ENCODE assay signal across 8 mouse cellular contexts in the genomic region with DNA sequence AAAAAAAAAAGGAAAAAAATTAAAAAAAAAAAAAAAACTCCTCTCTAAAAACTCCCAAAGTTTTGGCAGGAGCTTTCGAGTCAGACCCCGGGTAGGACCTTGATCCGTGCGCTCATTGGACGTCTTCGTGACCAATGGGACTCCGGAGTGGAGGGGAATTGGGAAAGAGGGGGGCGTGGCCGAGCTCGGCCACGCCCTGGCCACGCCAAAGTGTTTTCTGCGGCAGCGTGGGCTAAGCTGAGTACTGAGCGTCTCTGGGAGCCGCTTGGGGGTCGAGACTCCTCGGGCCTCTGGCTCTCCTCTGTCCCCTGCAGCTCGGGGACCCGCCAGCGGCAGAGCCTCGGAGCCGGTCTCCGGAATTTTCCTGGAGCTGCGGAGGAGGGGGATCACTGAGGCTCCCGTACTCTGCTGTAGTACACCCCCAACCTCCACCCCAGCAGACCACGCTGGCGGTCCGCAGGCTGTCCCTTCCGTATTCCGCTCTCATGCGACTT. TPM values are rescaled to one million over a fixed set of nuclear protein-coding genes. Genes with fewer than 3 reads are reported as not detected.
DNase-seq lines count a peak whose midpoint lies in the region; ATAC-seq and TF ChIP-seq lines count a peak whose summit lies in the region.

A gene (minus strand): TSS at position 64 of the 494 bp plus-strand sequence.

- no peak for TF ChIP-seq POLR2A in CH12.LX (IDR thresholded peaks at IDR 0.05; ENCODE audit: low read depth, low read length)

- peak within 1 kb of the TSS; percentile 41 to 71 (median 69) for H3K4me3 ChIP-seq in CH12.LX (replicated peaks in 1 of 3; ENCODE audit: low read depth in 2 of 3, low read length in 2 of 3, poor library complexity in 1 of 3)
- H3K4me3 ChIP-seq in stomach, embryonic 14.5 days (ENCODE audit: low read depth, low read length): peak within 1 kb of the TSS; percentile 57

- no peak within 1 kb of the TSS for H3K27ac ChIP-seq in CH12.LX (ENCODE audit: insufficient read depth, low read depth)
- H3K27ac ChIP-seq in stomach, embryonic 14.5 days (ENCODE audit: low read length): peak within 1 kb of the TSS; percentile 86

- peak; percentile 84 for DNase-seq in CH12.LX (ENCODE audit: extremely low read depth)
- peak; percentile 62 for DNase-seq in adrenal gland, adult 8-10 months
- peak; percentile 61 for DNase-seq in fibroblast of lung, adult 2 months (ENCODE audit: low read depth)
- peak; percentile 78 to 83 for DNase-seq in heart, postnatal 10 days
- DNase-seq in large intestine, adult 2 months (ENCODE audit: low read depth, low spot score): no peak
- peak; percentile 93 for DNase-seq in mesoderm, embryonic 11.5 days (ENCODE audit: low read depth, low spot score)
- DNase-seq in layer of hippocampus, postnatal 36 days: no peak

- dilution Hi-C loops in CH12.LX (cut with MboI; ENCODE audit: extremely low pct_ligation_motif_present, extremely low pct_unique_long_range_greater_than_20kb, low sequenced_read_pairs): no loop called here

- H3K9me3 ChIP-seq in CH12.LX (replicated peaks; ENCODE audit: low read length): no peaks in the 10 kb centered on the region
- no peaks in the 10 kb centered on the region for H3K9me3 ChIP-seq in stomach, embryonic 14.5 days (ENCODE audit: control insufficient read depth, low read depth, low read length)

- peak; percentile 82; the same call in 1 of the 2 replicates for ATAC-seq in stomach, embryonic 14.5 days (ENCODE audit: insufficient number of reproducible peaks, insufficient read depth, low FRiP score, low read depth)

- H3K79me2 ChIP-seq in CH12.LX (replicated peaks; ENCODE audit: control insufficient read depth, extremely low read depth, insufficient read depth, poor library complexity, severe bottlenecking): no peaks in the 10 kb centered on the region

- H3K36me3 ChIP-seq in CH12.LX (replicated peaks in 1 of 2; ENCODE audit: control insufficient read depth in 1 of 2, insufficient read depth in 1 of 2, low read length in 1 of 2): peaks cover 0 to 7% of the 10 kb centered on the region in 2 experiments
- H3K36me3 ChIP-seq in stomach, embryonic 14.5 days (ENCODE audit: control insufficient read depth, insufficient read depth, low read length): no peaks in the 10 kb centered on the region

- H3K9ac ChIP-seq in CH12.LX (ENCODE audit: insufficient read depth, low read depth): peak within 1 kb of the TSS; percentile 67
- H3K9ac ChIP-seq in stomach, embryonic 14.5 days (replicated peaks; ENCODE audit: low read depth, low read length): peak within 1 kb of the TSS; percentile 58

- under 1% methylated on average over 32 of the region's 32 CpGs for WGBS in large intestine, adult 2 months
- 1% methylated on average over 32 of the region's 32 CpGs for WGBS in stomach, embryonic 14.5 days

- intact Hi-C loops in heart, postnatal 10 days (cut with DNase I): loop anchor here (5.0 kb wide), 1 partner anchor 695 kb away; no protein-coding TSS in a partner anchor

- TF ChIP-seq CTCF in CH12.LX (conservative IDR thresholded peaks at IDR 0.05 in 1 of 2, IDR thresholded peaks at IDR 0.05 in 1 of 2; ENCODE audit: low read depth in 2 of 2, low read length in 2 of 2): no peak

- no peak for TF ChIP-seq EP300 in CH12.LX (IDR thresholded peaks at IDR 0.05; ENCODE audit: low read length)

- in situ Hi-C loops in CH12.LX (cut with MboI; ENCODE audit: low pct_ligation_motif_present, low pct_unique_long_range_greater_than_20kb, low sequenced_read_pairs): loop anchor here (10.0 kb wide), 2 partner anchors 268 to 468 kb away; no protein-coding TSS in a partner anchor

- peak within 1 kb of the TSS; percentile 81 for H3K4me2 ChIP-seq in CH12.LX (ENCODE audit: insufficient read depth, low read depth, poor library complexity, severe bottlenecking)
- peak within 1 kb of the TSS; percentile 88 for H3K4me2 ChIP-seq in stomach, embryonic 14.5 days (replicated peaks; ENCODE audit: low read depth, low read length)

- H3K27me3 ChIP-seq in CH12.LX (replicated peaks): peaks cover 43% of the 10 kb centered on the region
- peaks cover 57% of the 10 kb centered on the region for H3K27me3 ChIP-seq in stomach, embryonic 14.5 days (ENCODE audit: control insufficient read depth, insufficient read depth, low read length)

- no peak for TF ChIP-seq RAD21 in CH12.LX (IDR thresholded peaks at IDR 0.05; ENCODE audit: low read depth, low read length)

- H3K4me1 ChIP-seq in CH12.LX (ENCODE audit: control insufficient read depth in 1 of 2, insufficient read depth in 2 of 2): peaks cover 4 to 54% of the 10 kb centered on the region in 2 experiments; a peak in 3 of 4 replicates
- peaks cover 5% of the 10 kb centered on the region for H3K4me1 ChIP-seq in stomach, embryonic 14.5 days (ENCODE audit: control insufficient read depth, insufficient read depth, low read length)

TF ChIP-seq in CH12.LX, 34 proteins besides CTCF, POLR2A, EP300 and RAD21:
- no peak for TF ChIP-seq NELFE (IDR thresholded peaks at IDR 0.05; ENCODE audit: low read depth, low read length)
- TF ChIP-seq MAX (IDR thresholded peaks at IDR 0.05; ENCODE audit: low read length): no peak
- no peak for TF ChIP-seq GABPA (IDR thresholded peaks at IDR 0.05; ENCODE audit: insufficient replicate concordance, low read depth, low read length)
- no peak for TF ChIP-seq PAX5 (IDR thresholded peaks at IDR 0.05; ENCODE audit: low read length)
- TF ChIP-seq E2F4 (IDR thresholded peaks at IDR 0.05; ENCODE audit: insufficient replicate concordance, low read depth, low read length): no peak
- no peak for TF ChIP-seq USF1 (IDR thresholded peaks at IDR 0.05; ENCODE audit: low read depth, low read length)
- no peak for TF ChIP-seq ZC3H11A (IDR thresholded peaks at IDR 0.05; ENCODE audit: low read depth, low read length)
- TF ChIP-seq IRF4 (IDR thresholded peaks at IDR 0.05; ENCODE audit: low read depth, low read length): no peak; the same call in 1 of the 2 replicates
- TF ChIP-seq CHD1 (IDR thresholded peaks at IDR 0.05; ENCODE audit: low read depth, low read length): no peak
- no peak for TF ChIP-seq KAT2A (IDR thresholded peaks at IDR 0.05; ENCODE audit: insufficient replicate concordance, low read length)
- TF ChIP-seq MYC (IDR thresholded peaks at IDR 0.05; ENCODE audit: low read depth, low read length): no peak
- no peak for TF ChIP-seq ZMIZ1 (IDR thresholded peaks at IDR 0.05; ENCODE audit: low read depth, low read length)
- peak; percentile 69 for TF ChIP-seq MXI1 (IDR thresholded peaks at IDR 0.05; ENCODE audit: low read depth, low read length)
- TF ChIP-seq TCF12 (IDR thresholded peaks at IDR 0.05; ENCODE audit: low read depth, low read length): no peak
- TF ChIP-seq TBP (conservative IDR thresholded peaks at IDR 0.05; ENCODE audit: low read depth, low read length): no peak
- no peak for TF ChIP-seq MAZ (IDR thresholded peaks at IDR 0.05; ENCODE audit: low read depth, low read length)
- TF ChIP-seq SMC3 (IDR thresholded peaks at IDR 0.05; ENCODE audit: low read depth, low read length): no peak
- no peak for TF ChIP-seq JUND (conservative IDR thresholded peaks at IDR 0.05; ENCODE audit: low read depth, low read length)
- TF ChIP-seq ETS1 (conservative IDR thresholded peaks at IDR 0.05; ENCODE audit: low read depth, low read length): no peak
- no peak for TF ChIP-seq ELF1 (IDR thresholded peaks at IDR 0.05; ENCODE audit: low read depth, low read length)
- TF ChIP-seq HCFC1 (IDR thresholded peaks at IDR 0.05; ENCODE audit: low read depth, low read length): peak; percentile 7; the same call in 1 of the 2 replicates
- no peak for TF ChIP-seq POLR2AphosphoS2 (IDR thresholded peaks at IDR 0.05; ENCODE audit: low read depth, low read length)
- peak; percentile 40; the same call in 1 of the 2 replicates for TF ChIP-seq SIN3A (IDR thresholded peaks at IDR 0.05; ENCODE audit: low read length)
- TF ChIP-seq MEF2A (IDR thresholded peaks at IDR 0.05; ENCODE audit: borderline replicate concordance, low read depth, low read length): no peak
- no peak for TF ChIP-seq UBTF (IDR thresholded peaks at IDR 0.05; ENCODE audit: low read depth, low read length)
- no peak for TF ChIP-seq MAFK (IDR thresholded peaks at IDR 0.05; ENCODE audit: insufficient replicate concordance, low read length)
- no peak for TF ChIP-seq CHD2 (IDR thresholded peaks at IDR 0.05; ENCODE audit: low read length)
- TF ChIP-seq ZNF384 (IDR thresholded peaks at IDR 0.05; ENCODE audit: low read depth, low read length): peak; percentile 27; the same call in 1 of the 2 replicates
- TF ChIP-seq JUN (IDR thresholded peaks at IDR 0.05; ENCODE audit: insufficient read depth, low read depth, low read length): no peak

RNA-seq across cellular contexts. Expression of the gene that starts here (rescaled TPM):
- total RNA-seq in CH12.LX (2012; rRNA removed) (0.64 and 0.80 TPM in 2 replicates), CH12.LX (2014; rRNA removed) (0.34 and 0.38 TPM in 2 replicates)
- polyA plus RNA-seq in CH12.LX (2012; ENCODE audit: insufficient read length, low read depth): 1.1 and 2.4 TPM in 2 replicates
- 10 to 100 TPM; 10.0 to 16.0 (median 12.7) TPM for total RNA-seq in adrenal gland, adult 8-10 months (2022)
- total RNA-seq in heart, postnatal 10 days (2021): 10 to 100 TPM; 23.2 to 27.1 TPM
- 12.0 and 12.1 TPM in 2 replicates for polyA plus RNA-seq in large intestine, adult 2 months (2012; rRNA removed)
- 10.8 and 12.7 TPM in 2 replicates for polyA plus RNA-seq in stomach, embryonic 14.5 days (2014; fragmentation: Nextera tagmentation; extraction: Ambion mirVana)
- total RNA-seq in layer of hippocampus, postnatal 36 days (2021): under 1 TPM; 0.75 to 0.81 TPM

Comparison
In these comparisons a context has a peak if more than half of its experiments do, and no peak if none do; other contexts are left out.
1. RNA of the gene that starts here (total RNA-seq): 23.2 to 27.1 TPM in heart, postnatal 10 days and 10.0 to 16.0 TPM in adrenal gland, adult 8-10 months; 0.75 to 0.81 TPM in layer of hippocampus, postnatal 36 days and 0.34 to 0.80 TPM in CH12.LX; every median in the first group is over 4 times any median in the second.
2. DNase-seq: peak in CH12.LX (single experiment), adrenal gland, adult 8-10 months (single experiment), fibroblast of lung, adult 2 months (single experiment), heart, postnatal 10 days (2 of 2) and mesoderm, embryonic 11.5 days (single experiment); none in large intestine, adult 2 months (single experiment) and layer of hippocampus, postnatal 36 days (0 of 2).